Mouse (Mus musculus) urinary bladder, postnatal 36 days (tissue): Measurements from ENCODE around the gene Sp7.

Experiments
- DNase-seq, 2 experiments: peaks; one replicate each; pipeline ENCODE4 v3.0.0; 2022; ENCODE audit warnings: low spot score in 2 of 2, mixed read lengths in 1 of 2

Gene Sp7

DNA sequence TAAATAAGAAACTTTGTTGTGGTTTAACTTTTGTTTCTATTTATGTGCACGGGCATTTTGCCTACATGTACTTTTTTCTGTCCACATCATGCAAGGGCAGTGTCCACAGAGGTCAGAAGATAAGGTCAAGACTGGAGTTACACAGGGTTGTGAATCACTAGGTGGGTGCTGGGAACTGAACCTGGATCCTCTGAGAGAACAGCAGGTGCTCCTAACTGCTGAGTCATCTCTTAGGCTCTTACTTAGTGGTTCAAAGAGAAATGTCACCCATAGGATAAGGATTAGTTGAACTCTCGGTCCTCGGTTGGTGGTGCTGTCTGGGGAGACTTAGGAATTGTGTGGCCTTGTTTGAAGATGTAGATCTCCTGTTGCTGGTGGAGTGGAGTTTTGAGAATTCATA is 22.0 kb upstream of the Sp7 start:
- DNase-seq = no peak

DNA sequence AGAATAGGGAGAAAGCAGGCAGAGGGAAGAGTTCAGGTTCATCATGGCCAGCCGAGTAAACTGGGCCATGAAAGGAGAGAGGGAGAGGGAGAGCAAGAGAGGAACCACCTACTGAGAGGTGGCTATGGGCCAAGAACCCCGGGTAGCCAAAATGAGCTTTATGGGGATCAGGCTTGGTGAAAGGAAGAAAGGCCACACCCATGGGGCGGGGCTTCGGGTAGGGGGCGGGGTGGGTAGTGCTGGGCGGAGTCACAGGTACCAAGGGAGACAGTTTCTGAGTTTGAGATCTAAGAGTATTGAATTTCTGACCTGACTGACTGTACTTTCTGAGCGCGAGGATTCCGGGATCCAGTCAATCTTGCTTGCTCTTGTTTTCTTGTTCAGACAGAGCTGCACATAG is 19.7 kb upstream of the Sp7 start:
- DNase-seq = no peak

GRCm38 (mm10) chr15:102383671-102384070 is 16.7 kb upstream of the Sp7 start:
- no peak for DNase-seq

DNA sequence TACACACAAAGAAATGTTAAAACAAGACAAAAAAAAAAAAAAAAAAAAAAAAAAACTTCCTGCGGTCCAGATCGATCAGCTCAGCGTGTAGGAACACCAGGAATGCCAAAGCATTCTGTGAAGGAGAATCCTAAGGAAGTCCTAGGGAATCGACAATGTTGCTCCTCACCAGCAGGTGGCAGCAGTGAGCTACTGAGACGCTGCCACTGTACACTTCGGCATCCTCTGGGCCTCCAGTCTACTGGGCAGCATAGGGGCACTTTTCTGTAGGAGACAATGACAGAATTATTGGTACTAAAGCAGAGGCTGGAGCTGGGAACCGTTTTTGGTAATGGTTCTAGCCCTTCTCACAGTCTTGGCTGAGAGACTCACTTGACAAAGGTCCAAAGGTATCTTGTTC is 14.6 kb upstream of the Sp7 start:
- peak; percentile 77 to 83 for DNase-seq

- DNase-seq = peak in 1 of 2 experiments; percentile 51
Observed at GRCm38 (mm10) chr15:102377810-102378262, 10.9 kb upstream of the Sp7 start.

DNA sequence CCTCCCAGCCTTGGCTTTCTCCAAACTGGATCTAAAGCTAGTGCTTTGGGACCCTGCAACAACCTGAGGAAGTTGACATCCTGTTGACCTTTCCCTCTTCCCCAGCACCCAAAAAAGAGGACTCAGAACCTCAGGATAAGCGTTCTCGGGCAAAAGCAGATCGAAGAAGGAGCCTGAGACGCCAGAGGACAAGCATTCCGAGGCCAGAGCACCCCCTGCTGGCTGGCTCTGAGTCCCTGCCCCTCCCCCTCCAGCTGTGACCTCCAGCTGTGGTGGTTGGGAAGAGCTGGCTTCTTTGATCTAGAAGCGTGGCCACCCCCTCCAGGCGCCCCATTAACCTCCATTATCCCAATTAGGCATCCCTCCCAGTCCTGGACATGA is 10.2 kb upstream of the Sp7 start:
- DNase-seq = peak; percentile 84 to 87

GRCm38 (mm10) chr15:102376453-102377162 is 9.6 kb upstream of the Sp7 start:
- peak; percentile 39 to 44 for DNase-seq

GRCm38 (mm10) chr15:102370727-102371126 is 3.7 kb upstream of the Sp7 start:
- DNase-seq = no peak

GRCm38 (mm10) chr15:102369972-102370371 is 3.0 kb upstream of the Sp7 start:
- DNase-seq = no peak

DNA sequence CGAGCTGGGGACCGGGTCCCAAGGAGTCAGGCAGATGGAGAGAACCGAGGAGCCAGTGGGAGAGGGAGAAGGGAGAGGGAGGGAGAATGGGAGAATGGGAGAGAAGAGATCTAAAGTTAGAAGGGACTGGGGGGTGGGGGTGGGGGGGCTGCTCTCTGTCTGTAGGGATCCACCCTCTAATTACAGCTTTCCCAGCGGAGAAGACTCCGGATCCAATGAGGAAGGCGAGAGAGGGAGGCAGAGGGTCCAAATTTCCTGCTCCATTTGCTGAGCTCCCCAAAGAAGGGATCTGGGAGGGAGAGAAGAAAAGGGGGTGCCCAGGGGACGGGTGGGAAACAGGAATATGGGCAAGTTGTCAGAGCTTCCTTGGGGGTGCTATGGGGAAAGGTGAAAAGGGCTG is 744 bp downstream of the Sp7 start:
- DNase-seq = no peak

DNA sequence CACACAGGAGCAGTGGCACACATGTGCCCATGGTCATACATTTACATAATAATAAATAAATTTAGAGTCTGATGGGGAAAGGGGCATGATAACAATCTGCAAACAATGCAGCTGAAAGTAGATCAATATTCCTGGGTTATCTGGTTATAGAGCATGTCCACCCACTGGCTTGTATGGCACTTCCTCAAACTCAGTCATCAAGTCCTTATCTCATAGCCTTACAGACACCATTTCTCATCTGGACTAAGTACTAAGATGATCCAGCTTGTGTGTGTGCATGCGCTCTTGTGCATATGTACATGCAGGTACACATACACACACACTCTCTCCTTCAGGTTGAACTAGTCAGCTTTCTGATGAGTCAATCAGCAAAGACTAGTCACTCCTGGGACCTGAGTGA is 2.3 kb downstream of the Sp7 start:
- DNase-seq = no peak

DNA sequence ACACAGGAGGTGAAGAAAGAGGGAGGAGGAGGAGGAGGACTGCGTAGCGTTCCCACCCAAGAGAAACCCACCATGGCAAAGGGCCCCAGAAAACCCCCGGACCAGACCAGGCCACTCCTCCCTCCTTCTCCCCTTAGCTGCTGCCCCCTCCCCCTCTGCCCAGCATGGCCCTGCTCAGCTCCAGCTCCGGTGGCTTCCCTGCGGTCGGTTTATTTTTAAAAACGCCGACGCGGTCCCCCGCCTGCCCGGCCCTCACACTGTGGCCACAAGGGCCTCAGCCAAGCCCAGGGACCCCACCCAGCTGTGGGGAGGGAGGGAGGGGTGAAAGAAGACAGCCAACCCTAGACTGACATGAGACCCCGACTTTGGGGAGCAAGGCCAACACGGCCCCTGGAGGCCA is 4.3 kb downstream of the Sp7 start:
- no peak for DNase-seq

DNA sequence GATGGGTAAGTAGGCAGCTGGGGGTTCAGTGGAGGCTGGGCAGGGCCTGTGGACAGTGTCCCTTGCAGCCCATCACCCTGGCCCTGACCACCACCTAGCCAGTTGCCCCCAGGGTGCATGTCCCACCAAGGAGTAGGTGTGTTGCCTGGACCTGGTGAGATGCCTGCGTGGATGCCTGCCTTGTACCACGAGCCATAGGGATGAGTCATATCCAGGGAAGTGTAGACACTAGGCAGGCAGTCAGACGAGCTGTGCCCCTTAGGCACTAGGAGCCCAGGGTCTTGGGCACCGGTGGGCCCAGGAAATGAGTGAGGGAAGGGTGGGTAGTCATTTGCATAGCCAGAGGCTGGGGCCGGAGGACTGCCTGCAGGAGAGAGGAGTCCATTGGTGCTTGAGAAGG is 8.1 kb downstream of the Sp7 start:
- no peak for DNase-seq

GRCm38 (mm10) chr15:102358126-102358525 is 8.9 kb downstream of the Sp7 start:
- no peak for DNase-seq

- no peak for DNase-seq
Observed at GRCm38 (mm10) chr15:102356501-102357325, 10.3 kb downstream of the Sp7 start.

- no peak for DNase-seq
Observed at GRCm38 (mm10) chr15:102355871-102356441, 11.0 kb downstream of the Sp7 start.

- DNase-seq = peak in 1 of 2 experiments; percentile 28
Observed at GRCm38 (mm10) chr15:102355134-102355870, 11.7 kb downstream of the Sp7 start.

GRCm38 (mm10) chr15:102353986-102354385 is 13.0 kb downstream of the Sp7 start:
- DNase-seq = no peak

DNA sequence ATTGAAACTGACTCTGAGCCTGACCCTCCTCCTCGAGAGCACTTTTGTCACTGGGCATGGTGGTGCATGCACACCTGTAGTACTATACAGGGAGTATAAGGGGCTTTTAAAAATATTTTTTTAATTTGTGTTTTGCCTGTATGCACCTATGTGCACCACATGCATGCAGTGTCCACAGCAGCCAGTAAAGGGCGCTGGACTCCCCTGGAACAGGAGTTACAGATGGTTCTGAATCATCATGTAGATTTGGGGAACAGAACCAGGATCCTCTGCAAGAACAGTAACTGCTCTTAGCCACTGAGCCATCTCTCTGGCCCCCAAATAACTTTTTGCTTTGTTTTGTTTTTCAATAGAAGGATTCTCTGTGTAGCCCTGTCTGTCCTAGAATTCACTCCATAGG is 14.8 kb downstream of the Sp7 start:
- no peak for DNase-seq

GRCm38 (mm10) chr15:102350942-102351291 is 16.1 kb downstream of the Sp7 start:
- DNase-seq = no peak

DNA sequence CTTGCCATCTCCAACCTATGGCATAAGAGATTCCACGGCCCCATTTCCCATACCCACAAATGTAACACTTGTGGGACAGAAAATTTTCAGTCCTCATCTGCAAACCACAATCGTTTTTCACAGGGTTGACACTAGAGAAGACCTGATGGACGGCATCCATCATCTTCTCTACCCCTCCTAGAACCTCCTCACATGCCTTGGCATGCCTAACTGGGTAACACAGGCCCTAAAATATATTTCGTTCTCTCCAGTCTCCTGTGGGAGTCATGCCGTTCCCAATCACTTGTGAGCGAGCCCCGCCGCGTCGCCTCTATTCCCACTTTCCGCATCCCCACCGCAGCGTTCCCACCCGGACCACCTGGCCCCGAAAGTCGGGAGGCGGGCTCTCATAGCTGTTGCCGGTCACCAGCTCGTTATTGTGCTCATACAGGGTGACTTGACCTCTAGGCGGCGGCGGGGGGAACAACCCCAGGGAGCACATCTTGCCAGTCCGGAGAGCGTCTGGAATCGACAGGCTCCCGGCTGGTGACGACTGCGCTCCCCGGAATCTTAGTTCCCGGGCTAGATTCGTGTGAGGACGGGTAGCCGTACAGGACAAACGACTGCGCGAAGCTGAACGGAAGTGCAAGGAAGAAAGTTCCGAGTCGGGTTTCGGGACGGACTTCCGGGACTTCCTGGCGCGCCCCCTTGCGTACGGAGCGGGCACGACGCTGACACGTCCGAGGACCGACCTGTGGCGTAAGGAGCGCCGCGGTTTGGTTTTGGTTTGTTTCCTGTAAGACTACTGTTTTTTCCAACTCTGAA is 16.6 kb downstream of the Sp7 start, which contains the start of gene Aaas:
Gene Aaas (minus strand): TSS at position 634 of the 804 bp plus-strand sequence.
- peak; percentile 91 to 95 for DNase-seq
